Mouse (Mus musculus) embryonic fibroblast, embryonic 13.5 days (primary cell): ENCODE measurements around the gene Rspo1.

Source experiments
- CTCF ChIP-seq: IDR thresholded peaks from 2 replicates; pipeline ENCODE4 v1.5.1; 2011; ENCODE audit warnings: mild to moderate bottlenecking, control low read depth, low read length, moderate library complexity, borderline replicate concordance; ENCODE audit not compliant: insufficient read depth
- POLR2A ChIP-seq: IDR thresholded peaks from 2 replicates; pipeline ENCODE4 v1.6.1; 2011; ENCODE audit warnings: low read depth, mild to moderate bottlenecking, control low read depth, low read length, moderate library complexity

GRCm38 (mm10) chr4:125004886-125005285 lies 18.7 kb downstream of the Rspo1 start:
- TF ChIP-seq POLR2A, result no peak
- no peak for TF ChIP-seq CTCF
